Mouse (Mus musculus): ENCODE results near the gene Slc9a2. TPM values are rescaled to one million over a fixed set of nuclear protein-coding genes. Genes with fewer than 3 reads are reported as not detected.

The Slc9a2 gene
- total RNA-seq, 2 experiments from 2014 or later, result 0.50 to 0.84 TPM

GRCm38 (mm10) chr1:40776102-40776501 lies 95.7 kb downstream of the Slc9a2 start:
- intact Hi-C loops (cut with DNase I), result no loop called here
- no peak for DNase-seq

DNA sequence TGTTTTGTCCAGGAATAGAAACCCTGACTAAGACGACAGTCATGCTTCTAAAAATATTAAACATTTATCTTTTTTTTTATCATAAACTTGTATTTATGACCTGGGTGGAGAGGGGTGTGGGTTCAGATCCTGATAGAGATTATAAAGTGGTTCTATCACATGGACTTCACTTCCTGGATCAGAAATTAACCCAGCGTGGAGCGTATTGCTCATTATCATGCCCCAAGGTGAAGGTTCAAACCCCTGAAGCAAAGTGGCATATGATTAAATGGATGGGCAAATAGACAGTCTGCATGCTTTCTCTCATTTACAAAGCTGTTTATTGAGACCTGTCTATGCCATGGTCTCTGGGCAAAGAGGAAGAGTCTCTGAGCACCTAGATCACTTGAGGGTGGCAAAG lies 96.4 kb downstream of the Slc9a2 start:
- DNase-seq, result no peak
- intact Hi-C loops (cut with DNase I), result no loop called here

- DNase-seq, result no peak
- intact Hi-C loops (cut with DNase I), result no loop called here
Observed at GRCm38 (mm10) chr1:40783450-40783849, 103.1 kb downstream of the Slc9a2 start.

GRCm38 (mm10) chr1:40784306-40784705 lies 103.9 kb downstream of the Slc9a2 start:
- intact Hi-C loops (cut with DNase I), result no loop called here

GRCm38 (mm10) chr1:40785876-40786445 lies 105.6 kb downstream of the Slc9a2 start:
- intact Hi-C loops (cut with DNase I), result no loop called here
- no peak for DNase-seq

More at GRCm38 (mm10) chr1:40784306-40784705, 103.9 kb downstream of the Slc9a2 start:
- no peak for DNase-seq

- intact Hi-C loops (cut with DNase I), result no loop called here
Observed at GRCm38 (mm10) chr1:40788956-40789355, 108.6 kb downstream of the Slc9a2 start.

GRCm38 (mm10) chr1:40789666-40790233 lies 109.4 kb downstream of the Slc9a2 start:
- peak; percentile 24 to 30 for DNase-seq

More at GRCm38 (mm10) chr1:40788956-40789355, 108.6 kb downstream of the Slc9a2 start:
- DNase-seq, result no peak

GRCm38 (mm10) chr1:40790324-40791141 lies 110.2 kb downstream of the Slc9a2 start, which contains the start of gene Mfsd9:
Mfsd9 (minus strand) TSS chr1:40790687.
- DNase-seq, result peak; percentile 92 to 95
- intact Hi-C loops (cut with DNase I), result no loop called here

More at GRCm38 (mm10) chr1:40789666-40790233, 109.4 kb downstream of the Slc9a2 start:
- intact Hi-C loops (cut with DNase I), result no loop called here

GRCm38 (mm10) chr1:40795508-40795907 lies 115.1 kb downstream of the Slc9a2 start:
- no peak for DNase-seq
- intact Hi-C loops (cut with DNase I), result no loop called here

GRCm38 (mm10) chr1:40797348-40797747 lies 117.0 kb downstream of the Slc9a2 start:
- peak; percentile 78 to 88 for DNase-seq
- intact Hi-C loops (cut with DNase I), result no loop called here

- no peak for DNase-seq
- intact Hi-C loops (cut with DNase I), result no loop called here
Observed at GRCm38 (mm10) chr1:40799121-40799520, 118.7 kb downstream of the Slc9a2 start.

- intact Hi-C loops (cut with DNase I), result no loop called here
- no peak for DNase-seq
Observed at GRCm38 (mm10) chr1:40800908-40801307, 120.5 kb downstream of the Slc9a2 start.

DNA sequence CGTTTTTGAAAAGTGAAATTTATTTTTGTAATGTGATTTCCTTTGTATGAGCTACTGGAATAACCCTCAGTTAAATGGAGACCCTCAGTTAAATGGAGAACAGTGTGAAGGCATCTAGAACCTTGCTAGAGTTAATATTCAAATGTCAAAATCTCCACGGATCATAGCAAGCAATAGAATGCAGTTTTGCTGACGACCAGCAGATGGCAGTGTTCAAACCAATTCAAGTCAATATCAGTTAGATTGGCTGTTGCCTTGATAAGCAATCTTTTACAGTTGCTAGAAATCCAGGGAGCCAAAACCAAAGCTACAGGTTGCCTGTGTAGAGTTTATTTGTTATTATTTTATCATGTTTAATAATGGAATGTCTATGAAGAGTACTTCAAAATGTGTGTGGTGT lies 122.4 kb downstream of the Slc9a2 start:
- intact Hi-C loops (cut with DNase I), result loop anchor here (1.0 kb wide), 1 partner anchor 42 kb away; no protein-coding TSS in a partner anchor

DNA sequence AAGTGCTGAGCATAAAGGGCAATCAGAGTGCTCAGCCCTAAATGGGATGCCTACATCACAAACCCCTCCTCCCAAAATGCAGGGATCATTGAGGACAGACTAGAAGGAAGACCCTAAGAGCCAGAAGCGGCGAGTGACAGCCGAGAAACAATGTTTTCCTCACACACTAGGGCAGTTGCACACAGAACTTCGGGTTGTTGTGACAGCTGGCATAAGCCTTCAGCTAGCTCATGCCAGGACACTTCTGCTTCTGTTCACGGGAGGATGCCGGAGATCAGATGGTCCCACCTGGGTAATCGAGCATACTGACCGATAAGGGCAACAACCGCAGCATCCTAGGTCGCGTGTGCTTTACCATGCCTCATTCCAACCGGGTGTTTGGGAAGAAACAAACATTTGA lies 123.7 kb downstream of the Slc9a2 start:
- intact Hi-C loops (cut with DNase I), result no loop called here
- no peak for DNase-seq

More for the DNA sequence above, 122.4 kb downstream of the Slc9a2 start:
- DNase-seq, result peak; percentile 44 to 74

DNA sequence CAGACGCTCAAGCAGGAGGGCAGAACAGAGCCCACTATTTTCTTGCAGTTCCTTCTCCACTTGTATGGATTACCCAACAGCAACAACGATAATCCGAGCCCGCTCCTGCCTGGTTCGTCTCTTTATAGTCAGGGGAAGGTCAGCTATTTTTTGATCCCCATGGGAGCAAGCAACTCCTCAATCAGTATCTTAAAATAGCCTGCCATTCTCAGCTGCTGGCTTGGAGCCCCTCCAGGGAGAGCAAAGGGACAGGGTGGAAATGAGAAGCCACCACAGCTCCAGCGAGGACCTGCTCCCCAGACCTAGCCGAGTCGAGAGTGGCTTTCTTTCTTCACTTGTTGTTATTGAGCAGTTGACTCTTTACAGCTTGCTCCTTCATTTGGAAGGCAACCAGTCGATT lies 125.0 kb downstream of the Slc9a2 start, which contains the start of gene Tmem182:
Tmem182 (plus strand) TSS at position 251 of the 400 bp plus-strand sequence.
- intact Hi-C loops (cut with DNase I), result no loop called here
- peak; percentile 89 to 90 for DNase-seq

- DNase-seq, result peak; percentile 31 to 36
- intact Hi-C loops (cut with DNase I), result no loop called here
Observed at GRCm38 (mm10) chr1:40805891-40806290, 125.5 kb downstream of the Slc9a2 start.

- intact Hi-C loops (cut with DNase I), result no loop called here
- no peak for DNase-seq
Observed at GRCm38 (mm10) chr1:40808643-40809042, 128.3 kb downstream of the Slc9a2 start.

DNA sequence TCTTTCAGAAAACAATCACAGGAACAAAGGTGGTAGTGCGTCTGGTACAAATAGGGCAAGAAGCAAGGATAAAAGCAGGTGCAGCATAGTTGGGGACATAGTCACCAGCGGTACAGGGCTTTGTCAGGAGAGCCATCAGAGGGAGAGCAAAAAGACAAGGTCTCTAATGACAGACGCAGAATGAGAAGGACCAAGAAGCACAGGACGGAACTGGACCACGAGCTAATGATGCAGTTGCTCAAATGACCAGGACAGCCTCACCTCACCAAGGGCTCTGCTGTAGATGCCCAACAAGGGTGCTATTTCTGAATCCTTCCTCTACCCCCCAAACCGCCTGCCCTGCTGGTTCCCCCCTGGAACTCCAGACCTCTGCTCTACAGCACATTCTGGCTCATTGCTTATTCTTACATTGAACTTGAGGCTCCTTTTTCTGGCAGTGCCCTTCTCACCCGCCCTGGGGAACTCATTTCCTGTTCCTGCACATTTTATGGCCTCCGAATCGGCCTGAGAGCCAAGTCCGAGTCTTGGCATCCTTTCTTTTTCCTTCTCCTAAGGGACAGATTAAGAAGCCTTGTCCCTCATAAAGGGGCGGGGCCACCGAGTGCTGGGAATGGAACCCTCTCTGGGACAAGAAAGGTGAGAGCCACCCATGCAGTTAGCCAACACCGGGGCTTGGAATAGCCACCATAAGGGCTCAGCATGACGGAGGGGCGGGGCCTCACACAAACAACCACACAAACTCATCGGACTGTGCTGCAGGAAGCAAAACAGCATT lies 134.9 kb downstream of the Slc9a2 start:
- peak in 1 of 2 experiments; percentile 31 for DNase-seq
- intact Hi-C loops (cut with DNase I), result no loop called here

Data from heart, postnatal 10 days (tissue).